Mouse (Mus musculus) embryonic facial prominence, embryonic 14.5 days (tissue): ENCODE data around the gene Xpo6. TPM values are rescaled to one million over a fixed set of nuclear protein-coding genes. Genes with fewer than 3 reads are reported as not detected.

Source experiments
- ATAC-seq: fragments of 200-750 bp; cut with Nextera tagmentation; 2 replicates; pipeline ENCODE4 v1.8.0; 2017; ENCODE audit warnings: low read depth, moderate number of reproducible peaks, moderate TSS enrichment
- DNase-seq: peaks from one replicate; pipeline ENCODE4 v3.0.0-alpha.2; 2015; ENCODE audit warnings: low spot score
- H3K27ac ChIP-seq: fragments of 300-500 bp; sonication (generic); replicated peaks from 2 replicates; pipeline ENCODE4 v1.5.1; 2014; ENCODE audit warnings: low read depth, mild to moderate bottlenecking, low read length, moderate library complexity
- H3K27me3 ChIP-seq: fragments of 300-500 bp; sonication (generic); replicated peaks from 2 replicates; pipeline ENCODE4 v1.6.1; 2014; ENCODE audit warnings: low read length; ENCODE audit not compliant: control insufficient read depth, insufficient read depth
- H3K36me3 ChIP-seq: fragments of 300-500 bp; sonication (generic); 2 replicates; pipeline ENCODE4 v1.6.1; 2014; ENCODE audit warnings: low read length, mixed read lengths; ENCODE audit not compliant: control insufficient read depth, insufficient read depth
- H3K4me1 ChIP-seq: fragments of 300-500 bp; sonication (generic); 2 replicates; pipeline ENCODE4 v1.6.1; 2014; ENCODE audit warnings: antibody characterized with exemption, low read length; ENCODE audit not compliant: control insufficient read depth, insufficient read depth
- H3K4me2 ChIP-seq: fragments of 300-500 bp; sonication (generic); 2 replicates; pipeline ENCODE4 v1.6.1; 2014; ENCODE audit warnings: low read depth, mild to moderate bottlenecking, low read length, moderate library complexity, mixed read lengths
- H3K4me3 ChIP-seq: fragments of 300-500 bp; sonication (generic); 2 replicates; pipeline ENCODE4 v1.5.1; 2014; ENCODE audit warnings: low read depth, mild to moderate bottlenecking, low read length
- H3K9ac ChIP-seq: fragments of 300-500 bp; sonication (generic); 2 replicates; pipeline ENCODE4 v1.6.1; 2014; ENCODE audit warnings: low read depth, mild to moderate bottlenecking, low read length, moderate library complexity, mixed read lengths
- H3K9me3 ChIP-seq: fragments of 300-500 bp; sonication (generic); 2 replicates; pipeline ENCODE4 v1.6.1; 2016; ENCODE audit warnings: low read length; ENCODE audit not compliant: control insufficient read depth
- WGBS: fragments of 180-500 bp; shearing (Covaris S2); extraction: QIAGEN DNeasy Blood & Tissue Kit; methylation state at CpG from one replicate; pipeline ENCODE4 v1.1.7; 2014; 5-methylcytosine and 5-hydroxymethylcytosine counted together
- polyA plus RNA-seq: library from polyadenylated mRNA; unstranded; fragments of >200 nt; fragmentation: Nextera tagmentation; extraction: Ambion mirVana; gene quantifications from 2 replicates; pipeline ENCODE4 v1.2.1, GENCODE M21; 2014

Gene Xpo6
- polyA plus RNA-seq, 1 experiment from 2014 or later: 54.3 TPM

DNA sequence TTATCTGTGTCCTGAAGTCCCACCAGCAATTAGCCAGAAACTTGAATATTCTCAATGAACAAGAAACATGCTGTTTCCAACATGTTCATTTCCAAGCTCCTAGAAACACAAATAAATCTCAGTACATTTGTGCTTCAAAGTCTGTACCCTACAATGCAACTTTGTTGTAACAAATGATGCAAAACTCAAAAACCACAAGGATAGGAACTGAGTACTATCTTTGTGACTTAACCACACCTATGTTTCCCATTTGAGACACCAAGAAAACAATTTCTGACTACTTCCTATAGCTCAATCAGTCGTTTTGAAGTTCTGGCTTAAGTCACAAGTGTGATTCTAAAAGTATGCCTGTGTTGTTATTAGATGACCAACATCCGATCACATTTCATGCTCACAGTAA lies 64.9 kb downstream of the Xpo6 start:
- no peak overlapping the region for H3K9ac ChIP-seq
- H3K27me3 ChIP-seq: no peaks in the 10 kb centered on the region
- H3K36me3 ChIP-seq: peaks cover 71% of the 10 kb centered on the region
- H3K4me2 ChIP-seq: no peak overlapping the region
- whole genome bisulfite sequencing: 82% methylated on average over 2 of the region's 2 CpGs
- no peak for ATAC-seq
- no peak overlapping the region for H3K4me3 ChIP-seq
- H3K27ac ChIP-seq: no peak overlapping the region
- H3K9me3 ChIP-seq: no peaks in the 10 kb centered on the region
- H3K4me1 ChIP-seq: no peaks in the 10 kb centered on the region
- DNase-seq: no peak

DNA sequence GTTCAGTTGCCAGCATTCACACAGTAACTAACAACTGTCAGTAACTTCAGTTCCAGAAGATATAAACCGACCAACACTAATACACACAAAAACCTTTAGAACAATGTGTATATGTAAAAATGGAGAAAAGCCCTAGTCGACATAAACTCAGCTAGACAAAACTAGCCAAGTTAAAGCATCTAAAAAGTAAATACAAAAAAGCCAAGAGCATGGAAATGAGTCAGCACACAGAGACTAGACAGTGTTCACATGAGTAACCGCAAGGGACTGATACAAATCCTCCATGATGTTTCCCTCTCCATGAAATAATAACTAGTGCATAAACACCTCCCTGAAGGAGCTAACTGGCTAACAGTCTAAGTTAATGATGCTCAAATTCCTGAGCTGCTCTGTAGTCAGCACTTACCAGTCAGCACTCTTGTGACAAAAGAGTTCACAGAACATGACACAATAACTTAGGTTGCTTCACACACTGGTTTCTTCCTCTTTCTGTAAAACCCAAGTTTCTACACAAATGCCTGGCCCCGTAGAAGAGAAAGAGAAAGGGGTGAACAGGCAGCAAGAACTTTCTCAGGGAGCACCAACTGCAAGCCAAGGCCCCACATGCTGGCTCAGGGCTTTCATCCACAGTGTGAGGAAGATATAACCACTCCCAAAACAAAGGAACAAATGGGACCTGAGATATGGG lies 65.5 kb downstream of the Xpo6 start:
- WGBS: 92% methylated on average over 4 of the region's 4 CpGs
- H3K4me2 ChIP-seq: no peak overlapping the region
- H3K27ac ChIP-seq: no peak overlapping the region
- H3K9ac ChIP-seq: no peak overlapping the region
- DNase-seq (no peak), ATAC-seq (no peak)
- no peaks in the 10 kb centered on the region for H3K9me3 ChIP-seq
- no peaks in the 10 kb centered on the region for H3K27me3 ChIP-seq
- H3K4me3 ChIP-seq: no peak overlapping the region
- H3K4me1 ChIP-seq: no peaks in the 10 kb centered on the region
- H3K36me3 ChIP-seq: peaks cover 71% of the 10 kb centered on the region

DNA sequence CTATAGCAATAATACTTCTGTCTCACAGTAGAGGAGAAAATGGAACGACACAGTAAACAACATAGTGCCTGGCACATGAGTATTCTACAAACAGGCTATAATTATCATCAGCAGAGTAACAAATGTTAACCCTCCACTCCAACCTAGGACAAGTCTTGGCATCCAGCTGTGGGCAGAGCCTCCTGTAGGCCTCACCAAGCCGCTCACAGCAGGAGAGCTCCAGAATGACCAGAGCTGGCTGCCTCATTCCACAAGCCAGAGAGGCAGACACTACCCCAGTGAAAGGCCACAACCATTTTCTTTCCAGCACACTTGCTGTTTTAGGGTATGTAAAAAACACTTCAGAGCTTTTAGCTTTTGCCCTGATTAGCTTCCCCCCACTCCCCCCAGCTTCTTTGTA lies 72.6 kb downstream of the Xpo6 start:
- WGBS: 88% methylated on average over 2 of the region's 2 CpGs
- Histone ChIP-seq H3K4me2 (no peak overlapping the region), H3K36me3 (peaks cover 72% of the 10 kb centered on the region), H3K4me1 (no peaks in the 10 kb centered on the region), H3K9me3 (no peaks in the 10 kb centered on the region), H3K27me3 (no peaks in the 10 kb centered on the region), H3K9ac (no peak overlapping the region), H3K4me3 (no peak overlapping the region), H3K27ac (no peak overlapping the region)
- ATAC-seq (no peak), DNase-seq (no peak)

DNA sequence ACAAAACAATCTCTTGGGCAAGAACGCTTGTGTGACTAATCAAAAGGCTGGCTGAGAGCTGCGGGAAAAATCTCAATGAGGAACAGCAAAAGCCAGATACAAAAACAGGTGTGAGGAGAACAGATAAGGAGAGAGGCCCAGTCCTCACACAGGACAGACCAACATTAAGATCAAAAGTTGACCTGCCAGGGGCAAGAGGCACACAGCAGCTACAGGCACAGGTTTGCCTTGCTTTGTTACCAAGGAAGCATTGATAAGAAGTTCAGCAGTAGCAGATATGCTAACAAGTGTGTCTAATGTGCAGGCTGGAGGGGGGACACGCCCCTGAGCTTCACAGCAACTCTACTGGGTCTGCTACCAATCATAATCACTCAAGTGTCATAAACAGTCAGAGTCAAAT lies 73.8 kb downstream of the Xpo6 start:
- DNase-seq (no peak), ATAC-seq (no peak)
- Histone ChIP-seq H3K4me3 (no peak overlapping the region), H3K4me1 (no peaks in the 10 kb centered on the region), H3K36me3 (peaks cover 82% of the 10 kb centered on the region), H3K9me3 (no peaks in the 10 kb centered on the region), H3K27me3 (no peaks in the 10 kb centered on the region), H3K27ac (no peak overlapping the region), H3K4me2 (no peak overlapping the region), H3K9ac (no peak overlapping the region)
- 81% methylated on average over 3 of the region's 3 CpGs for WGBS

DNA sequence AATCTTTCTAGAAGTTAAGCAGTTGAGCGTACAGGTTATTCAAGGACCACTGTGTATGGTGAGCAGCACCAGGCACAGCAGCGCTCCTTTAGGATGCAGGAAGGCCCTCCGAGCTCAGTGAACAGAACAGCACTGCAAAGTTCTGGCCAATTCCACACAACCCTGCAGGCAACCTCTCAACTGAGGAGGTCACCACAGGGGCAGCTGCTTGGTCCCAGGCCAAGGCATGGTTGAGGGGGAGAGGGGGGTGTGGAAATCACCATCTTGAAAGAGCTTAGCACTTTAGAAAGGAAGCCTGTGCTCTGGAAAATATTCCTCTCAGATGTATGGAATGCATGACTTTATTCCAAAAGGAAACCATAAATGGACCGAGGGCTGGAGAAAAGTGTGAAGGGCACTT lies 78.8 kb downstream of the Xpo6 start:
- WGBS: 79% methylated on average over 4 of the region's 4 CpGs
- no peaks in the 10 kb centered on the region for H3K4me1 ChIP-seq
- no peaks in the 10 kb centered on the region for H3K9me3 ChIP-seq
- no peak overlapping the region for H3K4me3 ChIP-seq
- H3K4me2 ChIP-seq: no peak overlapping the region
- no peaks in the 10 kb centered on the region for H3K27me3 ChIP-seq
- H3K27ac ChIP-seq: no peak overlapping the region
- H3K9ac ChIP-seq: no peak overlapping the region
- H3K36me3 ChIP-seq: peaks cover 74% of the 10 kb centered on the region
- peak; percentile 11 for DNase-seq
- ATAC-seq: peak; percentile 33; the same call in 1 of the 2 replicates

DNA sequence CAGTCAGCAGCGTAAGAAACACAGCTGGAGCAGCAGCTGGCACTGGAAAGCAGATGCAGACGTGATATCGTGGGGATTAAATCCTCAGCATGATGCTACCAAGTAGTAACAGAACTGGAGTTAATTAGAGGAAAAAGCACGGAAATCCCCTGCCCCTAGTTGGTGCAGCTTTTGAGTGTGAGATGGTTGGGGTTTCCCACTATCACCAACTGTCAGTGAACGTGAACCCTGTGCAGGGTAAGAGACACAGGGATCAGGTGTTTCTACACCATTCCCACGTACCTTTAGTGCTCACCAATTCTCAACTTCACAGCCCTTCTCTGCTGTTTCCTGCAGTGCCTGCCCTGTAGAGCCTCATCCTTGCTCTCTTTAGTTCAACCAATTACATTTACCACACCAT lies 80.5 kb downstream of the Xpo6 start:
- WGBS: 56% methylated on average over 6 of the region's 6 CpGs
- Histone ChIP-seq H3K27me3 (no peaks in the 10 kb centered on the region), H3K9me3 (no peaks in the 10 kb centered on the region), H3K36me3 (peaks cover 85% of the 10 kb centered on the region), H3K4me3 (no peak overlapping the region), H3K4me2 (no peak overlapping the region), H3K27ac (no peak overlapping the region), H3K9ac (no peak overlapping the region), H3K4me1 (no peaks in the 10 kb centered on the region)
- ATAC-seq: no peak
- peak; percentile 37 for DNase-seq

DNA sequence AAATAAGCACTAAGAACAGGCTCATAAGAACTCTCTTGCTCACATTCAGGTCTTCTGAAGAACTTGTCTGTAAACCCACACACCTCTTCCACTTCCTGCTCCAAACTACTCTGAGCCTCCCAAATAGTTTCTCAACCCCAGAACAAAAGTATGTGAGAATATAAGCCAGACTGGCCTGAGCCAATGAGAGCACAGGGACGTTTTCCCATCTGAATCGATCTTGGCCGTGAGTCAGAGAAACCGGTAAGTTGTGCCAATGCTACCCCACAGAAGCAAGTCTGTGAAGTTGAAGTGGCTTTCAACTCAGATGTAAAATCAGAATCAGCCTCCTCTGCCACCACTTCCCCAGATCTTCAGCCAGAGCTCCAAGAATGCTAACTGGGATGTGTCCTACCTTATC lies 87.0 kb downstream of the Xpo6 start:
- ATAC-seq (no peak), DNase-seq (peak; percentile 29)
- H3K9ac ChIP-seq: no peak overlapping the region
- H3K4me1 ChIP-seq: no peaks in the 10 kb centered on the region
- H3K27me3 ChIP-seq: no peaks in the 10 kb centered on the region
- H3K9me3 ChIP-seq: no peaks in the 10 kb centered on the region
- H3K4me2 ChIP-seq: no peak overlapping the region
- H3K4me3 ChIP-seq: no peak overlapping the region
- peaks cover 87% of the 10 kb centered on the region for H3K36me3 ChIP-seq
- no peak overlapping the region for H3K27ac ChIP-seq
- WGBS: 81% methylated on average over 4 of the region's 4 CpGs

DNA sequence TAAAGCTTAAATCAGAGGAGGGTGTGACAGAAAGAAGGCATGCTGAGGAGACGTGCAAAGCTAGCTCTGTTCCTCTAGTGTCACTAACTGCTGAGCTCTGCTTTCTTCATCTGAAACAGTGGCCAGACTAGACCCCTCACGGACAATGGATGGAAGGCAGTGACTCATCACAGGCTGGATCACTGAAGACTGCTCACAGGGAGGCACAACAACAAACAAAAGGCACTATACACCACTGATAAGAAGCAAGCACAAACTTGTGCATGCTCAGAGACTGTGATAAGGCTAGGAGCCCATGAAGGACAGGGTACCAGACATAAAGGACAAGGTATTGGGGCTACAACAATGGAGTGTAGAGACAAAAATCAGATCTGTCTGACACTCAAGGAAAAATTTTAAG lies 89.1 kb downstream of the Xpo6 start:
- Histone ChIP-seq H3K27ac (no peak overlapping the region), H3K4me2 (no peak overlapping the region), H3K36me3 (peaks cover 93% of the 10 kb centered on the region), H3K4me3 (no peak overlapping the region), H3K9ac (no peak overlapping the region), H3K27me3 (no peaks in the 10 kb centered on the region), H3K9me3 (no peaks in the 10 kb centered on the region), H3K4me1 (no peaks in the 10 kb centered on the region)
- DNase-seq (no peak), ATAC-seq (no peak)
- WGBS: 82% methylated on average over 2 of the region's 2 CpGs

DNA sequence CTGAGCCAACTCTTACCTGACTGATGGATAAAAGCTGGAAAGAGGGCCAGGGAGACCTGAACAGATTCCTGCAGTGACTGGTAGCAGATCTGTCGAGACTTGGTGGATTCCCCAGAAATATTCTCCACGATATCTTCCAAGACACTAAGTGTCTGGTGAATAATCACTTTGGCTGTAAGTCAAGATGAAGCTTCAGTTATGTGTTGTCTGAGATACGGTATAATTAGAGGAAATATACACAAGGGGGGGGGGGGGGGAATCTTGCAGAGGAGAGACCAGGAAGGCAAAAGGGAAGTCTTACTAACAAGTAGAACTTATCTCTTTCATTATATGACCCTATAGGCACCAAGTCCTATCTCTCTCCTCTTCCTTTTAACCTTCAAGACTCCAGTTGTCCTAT lies 90.4 kb downstream of the Xpo6 start:
- 83% methylated on average over 3 of the region's 3 CpGs for WGBS
- Histone ChIP-seq H3K9ac (no peak overlapping the region), H3K4me1 (no peaks in the 10 kb centered on the region), H3K36me3 (peaks cover 90% of the 10 kb centered on the region), H3K9me3 (no peaks in the 10 kb centered on the region), H3K4me2 (no peak overlapping the region), H3K27me3 (no peaks in the 10 kb centered on the region), H3K4me3 (no peak overlapping the region), H3K27ac (no peak overlapping the region)
- no peak for DNase-seq
- ATAC-seq: no peak
